Mouse (Mus musculus) liver, adult 2 months (tissue): ENCODE results near the gene Acot8. TPM values are rescaled to one million over a fixed set of nuclear protein-coding genes. Genes with fewer than 3 reads are reported as not detected.

Experiments
- DNase-seq: peaks from one replicate; pipeline ENCODE4 v3.0.0-alpha.2; 2011; ENCODE audit warnings: low read depth, low spot score; ENCODE audit errors: extremely low read depth
- H3K27ac ChIP-seq: fragments of 200-500 bp; replicated peaks from 2 replicates; pipeline ENCODE4 v1.5.1; 2012; ENCODE audit warnings: low read depth, mild to moderate bottlenecking, control low read depth, inconsistent platforms, low read length; ENCODE audit not compliant: insufficient read depth
- H3K27me3 ChIP-seq: fragments of 200-500 bp; 2 replicates; pipeline ENCODE4 v1.6.1; 2012; ENCODE audit warnings: mild to moderate bottlenecking, moderate library complexity, low read length, inconsistent platforms; ENCODE audit not compliant: control insufficient read depth, insufficient read depth
- H3K36me3 ChIP-seq: fragments of 200-500 bp; 2 replicates; pipeline ENCODE4 v1.6.1; 2012; ENCODE audit warnings: low read length, inconsistent platforms; ENCODE audit not compliant: control insufficient read depth, insufficient read depth
- H3K4me1 ChIP-seq: fragments of 200-500 bp; 2 replicates; pipeline ENCODE4 v1.6.1; 2011; ENCODE audit warnings: low read length; ENCODE audit not compliant: control insufficient read depth, insufficient read depth
- H3K4me3 ChIP-seq: fragments of 200-500 bp; 2 replicates; pipeline ENCODE4 v1.5.1; 2011; ENCODE audit warnings: low read depth, mild to moderate bottlenecking, control low read depth, low read length, moderate library complexity; ENCODE audit not compliant: insufficient read depth
- H3K79me2 ChIP-seq: fragments of 200-500 bp; 2 replicates; pipeline ENCODE4 v1.6.1; 2012; ENCODE audit warnings: inconsistent platforms, mild to moderate bottlenecking, low read length, moderate library complexity; ENCODE audit not compliant: control insufficient read depth, insufficient read depth
- H3K9ac ChIP-seq: fragments of 200-500 bp; 2 replicates; pipeline ENCODE4 v1.6.1; 2012; ENCODE audit warnings: low read depth, mild to moderate bottlenecking, control low read depth, inconsistent platforms, low read length
- CTCF ChIP-seq: fragments of 200-500 bp; IDR thresholded peaks from 2 replicates; pipeline ENCODE4 v1.5.1; 2011; ENCODE audit warnings: low read depth, low read length, control low read depth
- POLR2A ChIP-seq: fragments of 200-500 bp; IDR thresholded peaks from 2 replicates; pipeline ENCODE4 v1.6.1; 2011; ENCODE audit warnings: low read length, control low read depth; ENCODE audit not compliant: insufficient read depth; ENCODE audit errors: extremely low read depth
- WGBS: fragments of 180-500 bp; shearing (Covaris S2); methylation state at CpG from one replicate; pipeline ENCODE4 v1.1.7; 2018; 5-methylcytosine and 5-hydroxymethylcytosine counted together
- polyA plus RNA-seq: library from polyadenylated mRNA; depleted of rRNA; stranded (reverse); fragments of >200 nt; gene quantifications from 2 replicates; pipeline ENCODE4 v1.2.3, GENCODE M21; 2012; rRNA removed
- total RNA-seq: library from RNA; depleted of rRNA; stranded (reverse); fragments of >200 nt; gene quantifications from 2 replicates; pipeline ENCODE4 v1.2.3, GENCODE M21; 2014; rRNA removed

The Acot8 gene
- total and polyA plus RNA-seq, 2 experiments = 25.8 to 46.1 TPM

GRCm38 (mm10) chr2:164752454-164752853 lies 52.2 kb downstream of the Acot8 start:
- Histone ChIP-seq H3K79me2 (peaks cover 4% of the 10 kb centered on the region; the same call in 1 of the 2 replicates), H3K27ac (no peak overlapping the region), H3K36me3 (peaks cover 39% of the 10 kb centered on the region), H3K9ac (no peak overlapping the region), H3K4me1 (0 out of 2 replicates have a peak, but pooled peaks cover 2% of the 10 kb centered on the region), H3K27me3 (no peaks in the 10 kb centered on the region), H3K4me3 (no peak overlapping the region)
- TF ChIP-seq POLR2A = no peak
- TF ChIP-seq CTCF = no peak
- DNase-seq = peak; percentile 57
- 29% methylated on average over 2 of the region's 2 CpGs for WGBS

- peaks cover 10% of the 10 kb centered on the region for H3K4me1 ChIP-seq
- H3K36me3 ChIP-seq = peaks cover 13% of the 10 kb centered on the region
- H3K4me3 ChIP-seq = no peak overlapping the region
- no peak overlapping the region for H3K27ac ChIP-seq
- H3K9ac ChIP-seq = no peak overlapping the region
- 76% methylated on average over 6 of the region's 6 CpGs for WGBS
- no peak for DNase-seq
- no peaks in the 10 kb centered on the region for H3K27me3 ChIP-seq
- TF ChIP-seq POLR2A (no peak), CTCF (no peak)
- H3K79me2 ChIP-seq = peaks cover 17% of the 10 kb centered on the region; the same call in 1 of the 2 replicates
Measured at GRCm38 (mm10) chr2:164748991-164749390, 55.7 kb downstream of the Acot8 start.

DNA sequence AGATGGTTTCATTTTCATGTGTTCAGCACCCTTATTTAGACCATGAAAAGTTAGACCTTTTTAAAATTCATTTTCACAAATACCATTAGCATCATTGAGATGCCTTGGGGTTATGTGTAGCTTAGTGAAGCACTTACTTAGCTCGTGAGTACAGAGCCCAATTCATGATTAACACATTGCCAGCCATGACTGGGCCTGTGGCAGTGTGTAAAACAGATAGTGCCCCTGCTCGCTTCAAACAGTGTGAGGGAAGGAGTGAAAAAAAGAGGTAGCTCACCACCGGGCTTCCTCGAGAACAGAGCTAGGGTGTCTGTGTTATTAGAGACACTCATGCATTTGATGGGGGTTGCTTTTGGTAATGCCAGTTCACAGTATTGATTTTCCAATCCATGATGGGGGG lies 56.5 kb downstream of the Acot8 start:
- H3K4me3 ChIP-seq = no peak overlapping the region
- TF ChIP-seq CTCF (no peak), POLR2A (no peak)
- H3K9ac ChIP-seq = no peak overlapping the region
- no peak overlapping the region for H3K27ac ChIP-seq
- H3K79me2 ChIP-seq = peaks cover 17% of the 10 kb centered on the region; the same call in 1 of the 2 replicates
- peaks cover 8% of the 10 kb centered on the region for H3K36me3 ChIP-seq
- peaks cover 10% of the 10 kb centered on the region for H3K4me1 ChIP-seq
- WGBS = 91% methylated on average over 4 of the region's 4 CpGs
- H3K27me3 ChIP-seq = no peaks in the 10 kb centered on the region
- DNase-seq = no peak

DNA sequence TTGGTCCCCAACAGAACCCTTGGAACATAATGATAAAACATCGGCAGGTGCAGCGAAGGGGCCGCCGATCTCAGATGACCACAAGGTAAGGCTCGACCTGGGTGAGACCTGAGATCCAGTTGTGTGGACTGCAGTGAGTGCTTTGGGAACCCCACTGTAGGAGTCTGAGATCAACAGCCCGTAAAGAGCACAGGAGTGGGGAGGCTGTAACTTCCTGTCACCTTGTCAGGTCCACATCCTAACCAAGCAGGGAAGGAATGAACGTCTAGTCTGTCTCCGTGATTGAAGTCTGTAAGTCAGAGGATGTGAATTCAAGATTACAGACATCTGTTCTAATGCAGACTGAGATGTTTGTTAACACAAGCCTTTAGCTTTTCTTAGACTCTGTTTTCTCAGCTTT lies 58.0 kb downstream of the Acot8 start:
- Histone ChIP-seq H3K4me1 (peaks cover 8% of the 10 kb centered on the region), H3K27me3 (no peaks in the 10 kb centered on the region), H3K4me3 (peak overlapping the region; percentile 84), H3K27ac (no peak overlapping the region), H3K79me2 (peaks cover 17% of the 10 kb centered on the region; the same call in 1 of the 2 replicates), H3K9ac (peak overlapping the region; percentile 92), H3K36me3 (peaks cover 8% of the 10 kb centered on the region)
- no peak for TF ChIP-seq POLR2A
- no peak for TF ChIP-seq CTCF
- 31% methylated on average over 8 of the region's 8 CpGs for WGBS
- no peak for DNase-seq

DNA sequence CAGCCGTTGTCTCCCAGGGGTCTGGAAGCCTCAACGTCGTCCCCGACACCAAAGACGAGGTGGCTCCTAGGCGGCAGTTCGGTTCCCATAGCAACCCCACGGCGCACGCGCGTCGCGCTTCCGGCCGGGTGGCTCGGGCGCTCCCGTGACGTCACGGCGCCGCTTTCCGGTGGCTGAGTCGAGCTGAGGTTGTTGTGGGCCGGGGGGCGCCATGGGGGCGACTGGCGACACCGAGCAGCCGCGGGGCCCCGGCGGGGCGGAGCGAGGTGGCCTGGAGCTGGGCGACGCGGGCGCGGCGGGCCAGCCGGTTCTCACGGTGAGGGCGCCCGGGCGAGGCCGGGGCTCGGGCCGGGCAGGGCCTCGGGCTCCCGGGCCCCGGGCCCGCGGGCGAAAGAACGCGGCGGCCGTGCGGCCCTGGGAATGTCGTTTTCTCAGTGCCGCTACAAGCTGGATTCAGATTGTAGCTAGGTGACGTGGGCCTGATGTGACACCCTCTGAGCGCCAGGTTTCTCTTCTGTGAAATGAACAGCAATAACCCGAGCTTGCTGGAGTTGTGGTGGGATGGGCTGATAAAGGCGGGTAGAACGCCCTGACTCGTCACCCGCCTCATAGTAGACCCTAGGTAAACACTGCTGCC lies 58.7 kb downstream of the Acot8 start, which contains the start of the genes Wfdc3 and Dnttip1:
Gene Wfdc3 (minus strand): TSS at position 89 of the 637 bp plus-strand sequence.
Gene Dnttip1 (plus strand): TSS at position 141 of the 637 bp plus-strand sequence.
- TF ChIP-seq CTCF (no peak), POLR2A (no peak)
- no peaks in the 10 kb centered on the region for H3K27me3 ChIP-seq
- H3K9ac ChIP-seq = peak within 1 kb of the TSS; percentile 92
- WGBS = 1% methylated on average over 70 of the region's 70 CpGs
- H3K79me2 ChIP-seq = peaks cover 17% of the 10 kb centered on the region; the same call in 1 of the 2 replicates
- peaks cover 6% of the 10 kb centered on the region for H3K36me3 ChIP-seq
- peak; percentile 64 for DNase-seq
- H3K4me3 ChIP-seq = peak within 1 kb of the TSS; percentile 84
- peaks cover 8% of the 10 kb centered on the region for H3K4me1 ChIP-seq
- peak within 1 kb of the TSS; percentile 18 for H3K27ac ChIP-seq

DNA sequence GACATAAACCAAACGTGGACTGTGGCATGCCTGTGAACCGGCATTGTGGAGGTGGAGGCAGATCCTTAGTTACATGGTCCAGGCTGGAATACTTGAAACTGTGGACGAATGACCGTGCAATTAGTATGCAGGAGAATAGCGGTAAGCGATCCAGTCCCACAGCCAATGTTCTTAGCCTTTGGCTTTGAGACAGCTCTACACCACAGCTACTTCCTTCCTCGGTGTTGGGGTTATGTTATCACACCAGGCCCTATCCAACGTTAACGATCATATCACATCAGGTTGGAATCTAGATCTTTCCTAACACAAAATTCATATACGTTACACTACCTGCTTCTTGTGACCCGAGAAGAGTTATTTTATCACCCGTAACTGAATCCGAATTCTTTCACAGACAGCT lies 59.7 kb downstream of the Acot8 start:
- Histone ChIP-seq H3K27me3 (no peaks in the 10 kb centered on the region), H3K27ac (no peak overlapping the region), H3K36me3 (peaks cover 6% of the 10 kb centered on the region), H3K4me3 (no peak overlapping the region), H3K9ac (no peak overlapping the region), H3K4me1 (peaks cover 8% of the 10 kb centered on the region), H3K79me2 (peaks cover 17% of the 10 kb centered on the region; the same call in 1 of the 2 replicates)
- TF ChIP-seq CTCF (no peak), POLR2A (no peak)
- DNase-seq = no peak
- WGBS = 70% methylated on average over 13 of the region's 13 CpGs

Other genes with a start within 250 kb of the Acot8 start
- gene Wfdc2, start 242.5 kb downstream of the Acot8 start, total RNA-seq = 4.6 and 8.5 TPM in 2 replicates
- gene Wfdc2, start 242.5 kb downstream of the Acot8 start, polyA plus RNA-seq = 9.9 and 18.9 TPM in 2 replicates
- gene Spint3, start 231.4 kb downstream of the Acot8 start, total RNA-seq = not detected in 2 replicates
- not detected in 2 replicates for gene Spint3, start 231.4 kb downstream of the Acot8 start, polyA plus RNA-seq
- gene Wfdc6a, start 219.4 kb downstream of the Acot8 start, total RNA-seq = not detected in 2 replicates
- gene Wfdc6a, start 219.4 kb downstream of the Acot8 start, polyA plus RNA-seq = 0.11 TPM in 1 of 2 replicates, not detected in the other
- gene Eppin, start 211.3 kb downstream of the Acot8 start, total RNA-seq = not detected in 2 replicates
- not detected in 2 replicates for gene Eppin, start 211.3 kb downstream of the Acot8 start, polyA plus RNA-seq
- not detected in 2 replicates for gene Wfdc6b, start 191.4 kb downstream of the Acot8 start, total RNA-seq
- gene Wfdc6b, start 191.4 kb downstream of the Acot8 start, polyA plus RNA-seq = not detected in 2 replicates
- not detected in 2 replicates for gene Wfdc8, start 191.3 kb downstream of the Acot8 start, total RNA-seq
- not detected in 2 replicates for gene Wfdc8, start 191.3 kb downstream of the Acot8 start, polyA plus RNA-seq
- not detected in 2 replicates for gene Wfdc16, start 166.1 kb downstream of the Acot8 start, total RNA-seq
- gene Wfdc16, start 166.1 kb downstream of the Acot8 start, polyA plus RNA-seq = 0.07 TPM in 1 of 2 replicates, not detected in the other
- not detected in 2 replicates for gene Wfdc10, start 148.8 kb downstream of the Acot8 start, total RNA-seq
- not detected in 2 replicates for gene Wfdc10, start 148.8 kb downstream of the Acot8 start, polyA plus RNA-seq
- gene Wfdc9, start 148.3 kb downstream of the Acot8 start, total RNA-seq = not detected in 2 replicates
- not detected in 2 replicates for gene Wfdc9, start 148.3 kb downstream of the Acot8 start, polyA plus RNA-seq
- gene Wfdc11, start 130.8 kb downstream of the Acot8 start, total RNA-seq = not detected in 2 replicates
- gene Wfdc11, start 130.8 kb downstream of the Acot8 start, polyA plus RNA-seq = not detected in 2 replicates
- gene Wfdc13, start 119.8 kb downstream of the Acot8 start, total RNA-seq = not detected in 2 replicates
- not detected in 2 replicates for gene Wfdc13, start 119.8 kb downstream of the Acot8 start, polyA plus RNA-seq
- not detected in 2 replicates for gene Spint4, start 106.4 kb downstream of the Acot8 start, total RNA-seq
- gene Spint4, start 106.4 kb downstream of the Acot8 start, polyA plus RNA-seq = not detected in 2 replicates
- not detected in 2 replicates for gene Spint5, start 89.6 kb downstream of the Acot8 start, total RNA-seq
- not detected in 2 replicates for gene Spint5, start 89.6 kb downstream of the Acot8 start, polyA plus RNA-seq
- 0.09 and 0.81 TPM in 2 replicates for gene Wfdc3, start 59.0 kb downstream of the Acot8 start, total RNA-seq
- gene Wfdc3, start 59.0 kb downstream of the Acot8 start, polyA plus RNA-seq = 0.07 and 0.21 TPM in 2 replicates
- 11.8 and 12.9 TPM in 2 replicates for gene Dnttip1, start 58.9 kb downstream of the Acot8 start, total RNA-seq
- 11.9 and 17.6 TPM in 2 replicates for gene Dnttip1, start 58.9 kb downstream of the Acot8 start, polyA plus RNA-seq
- gene Ube2c, start 35.0 kb downstream of the Acot8 start, total RNA-seq = 0.18 and 1.9 TPM in 2 replicates
- 1.2 and 1.5 TPM in 2 replicates for gene Ube2c, start 35.0 kb downstream of the Acot8 start, polyA plus RNA-seq
- gene Tnnc2, start 24.9 kb downstream of the Acot8 start, total RNA-seq = 6.1 TPM in 1 of 2 replicates, not detected in the other
- gene Tnnc2, start 24.9 kb downstream of the Acot8 start, polyA plus RNA-seq = not detected in 2 replicates
- 10.8 and 12.6 TPM in 2 replicates for gene Snx21, start 19.1 kb downstream of the Acot8 start, total RNA-seq
- 14.4 and 14.6 TPM in 2 replicates for gene Snx21, start 19.1 kb downstream of the Acot8 start, polyA plus RNA-seq
- gene Zswim3, start 216 bp upstream of the Acot8 start, total RNA-seq = 0.83 and 1.1 TPM in 2 replicates
- gene Zswim3, start 216 bp upstream of the Acot8 start, polyA plus RNA-seq = 0.73 and 0.82 TPM in 2 replicates
- gene Zswim1, start 17.8 kb upstream of the Acot8 start, total RNA-seq = 0.55 and 0.81 TPM in 2 replicates
- 3.2 and 4.4 TPM in 2 replicates for gene Zswim1, start 17.8 kb upstream of the Acot8 start, polyA plus RNA-seq
- 0.18 TPM in 1 of 2 replicates, not detected in the other for gene Spata25, start 23.7 kb upstream of the Acot8 start, total RNA-seq
- gene Spata25, start 23.7 kb upstream of the Acot8 start, polyA plus RNA-seq = not detected in 2 replicates
- 112 and 135 TPM in 2 replicates for gene Ctsa, start 28.0 kb upstream of the Acot8 start, total RNA-seq
- 164 and 279 TPM in 2 replicates for gene Ctsa, start 28.0 kb upstream of the Acot8 start, polyA plus RNA-seq
- gene Neurl2, start 28.6 kb upstream of the Acot8 start, total RNA-seq = 1.6 and 2.3 TPM in 2 replicates
- gene Neurl2, start 28.6 kb upstream of the Acot8 start, polyA plus RNA-seq = 4.5 and 5.6 TPM in 2 replicates
- 21.7 and 22.1 TPM in 2 replicates for gene Pltp, start 52.8 kb upstream of the Acot8 start, total RNA-seq
- 49.7 and 92.8 TPM in 2 replicates for gene Pltp, start 52.8 kb upstream of the Acot8 start, polyA plus RNA-seq
- gene Pcif1, start 74.4 kb upstream of the Acot8 start, total RNA-seq = 9.1 and 12.9 TPM in 2 replicates
- gene Pcif1, start 74.4 kb upstream of the Acot8 start, polyA plus RNA-seq = 20.2 and 21.3 TPM in 2 replicates
- 2.4 and 4.0 TPM in 2 replicates for gene Zfp335, start 106.9 kb upstream of the Acot8 start, total RNA-seq
- 13.5 and 18.9 TPM in 2 replicates for gene Zfp335, start 106.9 kb upstream of the Acot8 start, polyA plus RNA-seq
- 0.20 and 0.65 TPM in 2 replicates for gene Mmp9, start 135.9 kb upstream of the Acot8 start, total RNA-seq
- gene Mmp9, start 135.9 kb upstream of the Acot8 start, polyA plus RNA-seq = 0.55 and 0.70 TPM in 2 replicates
- gene Slc12a5, start 155.9 kb upstream of the Acot8 start, total RNA-seq = 0.46 and 0.54 TPM in 2 replicates
- gene Slc12a5, start 155.9 kb upstream of the Acot8 start, polyA plus RNA-seq = 0.85 and 1.1 TPM in 2 replicates
- 4.3 and 6.8 TPM in 2 replicates for gene Ncoa5, start 230.0 kb upstream of the Acot8 start, total RNA-seq
- gene Ncoa5, start 230.0 kb upstream of the Acot8 start, polyA plus RNA-seq = 9.2 and 11.5 TPM in 2 replicates